Mouse (Mus musculus): ENCODE data around the gene Awat1. TPM values are rescaled to one million over a fixed set of nuclear protein-coding genes. Genes with fewer than 3 reads are reported as not detected.

Gene Awat1
- polyA plus RNA-seq, 1 experiment: not detected

- no peak within 1 kb of the TSS for H3K27ac ChIP-seq (ENCODE audit: insufficient read depth, low read depth, low read length)
- TF ChIP-seq CTCF (conservative IDR thresholded peaks at IDR 0.05; ENCODE audit: insufficient read depth, insufficient read length, low read depth, low read length): no peak
- no peak for TF ChIP-seq POLR2A (IDR thresholded peaks at IDR 0.05; ENCODE audit: low read depth, low read length)
- no peaks in the 10 kb centered on the region for H3K36me3 ChIP-seq (ENCODE audit: control insufficient read depth, insufficient read depth, low read length)
- no peaks in the 10 kb centered on the region for H3K27me3 ChIP-seq (replicated peaks; ENCODE audit: control insufficient read depth, insufficient read depth, low read length)
- 100% methylated on average over 1 of the region's 1 CpGs for WGBS
- no peak within 1 kb of the TSS for H3K4me3 ChIP-seq (ENCODE audit: insufficient read depth, low read depth, low read length)
- H3K4me1 ChIP-seq (ENCODE audit: control insufficient read depth, insufficient read depth, low read length): no peaks in the 10 kb centered on the region
- no peak for DNase-seq
Measured at GRCm38 (mm10) chrX:100605314-100605713, 33.3 kb downstream of the Awat1 start, which contains the start of gene Arr3. Gene Arr3 (plus strand): TSS chrX:100605497.

GRCm38 (mm10) chrX:100618488-100618887 lies 46.4 kb downstream of the Awat1 start:
- TF ChIP-seq POLR2A (IDR thresholded peaks at IDR 0.05; ENCODE audit: low read depth, low read length): no peak
- no peak for TF ChIP-seq CTCF (conservative IDR thresholded peaks at IDR 0.05; ENCODE audit: insufficient read depth, insufficient read length, low read depth, low read length)

GRCm38 (mm10) chrX:100621366-100621765 lies 49.3 kb downstream of the Awat1 start:
- DNase-seq: peak; percentile 28
- Histone ChIP-seq H3K36me3 (ENCODE audit: control insufficient read depth, insufficient read depth, low read length) (no peaks in the 10 kb centered on the region), H3K27me3 (replicated peaks; ENCODE audit: control insufficient read depth, insufficient read depth, low read length) (no peaks in the 10 kb centered on the region), H3K27ac (ENCODE audit: insufficient read depth, low read depth, low read length) (no peak overlapping the region), H3K4me1 (ENCODE audit: control insufficient read depth, insufficient read depth, low read length) (no peaks in the 10 kb centered on the region; the same call in 1 of the 2 replicates), H3K4me3 (ENCODE audit: insufficient read depth, low read depth, low read length) (no peak overlapping the region)
- TF ChIP-seq POLR2A (IDR thresholded peaks at IDR 0.05; ENCODE audit: low read depth, low read length) (no peak), CTCF (conservative IDR thresholded peaks at IDR 0.05; ENCODE audit: insufficient read depth, insufficient read length, low read depth, low read length) (no peak)
- 25% methylated on average over 2 of the region's 2 CpGs for WGBS

More at GRCm38 (mm10) chrX:100618488-100618887, 46.4 kb downstream of the Awat1 start:
- WGBS: 32% methylated on average over 3 of the region's 3 CpGs
- Histone ChIP-seq H3K4me1 (ENCODE audit: control insufficient read depth, insufficient read depth, low read length) (no peaks in the 10 kb centered on the region), H3K4me3 (ENCODE audit: insufficient read depth, low read depth, low read length) (no peak overlapping the region), H3K27ac (ENCODE audit: insufficient read depth, low read depth, low read length) (no peak overlapping the region), H3K36me3 (ENCODE audit: control insufficient read depth, insufficient read depth, low read length) (no peaks in the 10 kb centered on the region), H3K27me3 (replicated peaks; ENCODE audit: control insufficient read depth, insufficient read depth, low read length) (no peaks in the 10 kb centered on the region)
- DNase-seq: peak; percentile 48

DNA sequence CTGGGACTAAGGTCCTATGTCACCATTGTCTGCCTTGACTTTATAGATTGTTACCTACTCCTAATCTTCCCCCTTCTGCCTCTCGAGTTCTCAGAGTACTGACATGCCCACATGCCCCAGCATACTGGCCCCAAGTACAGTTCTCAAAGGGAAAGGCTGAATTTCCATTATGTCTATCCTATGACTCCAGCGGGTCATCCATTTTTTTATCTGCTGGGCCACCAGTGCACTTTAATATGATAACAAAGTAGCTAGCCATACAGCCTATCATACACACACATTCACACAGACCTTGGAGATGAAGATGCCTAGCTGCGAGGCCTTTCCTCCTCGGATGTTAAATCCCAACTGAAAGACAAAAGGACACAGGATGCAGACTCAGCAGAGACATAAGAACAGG lies 52.2 kb downstream of the Awat1 start:
- DNase-seq: no peak
- H3K4me1 ChIP-seq (ENCODE audit: control insufficient read depth, insufficient read depth, low read length): no peaks in the 10 kb centered on the region; the same call in 1 of the 2 replicates
- H3K27me3 ChIP-seq (replicated peaks; ENCODE audit: control insufficient read depth, insufficient read depth, low read length): no peaks in the 10 kb centered on the region
- no peak for TF ChIP-seq POLR2A (IDR thresholded peaks at IDR 0.05; ENCODE audit: low read depth, low read length)
- no peak overlapping the region for H3K27ac ChIP-seq (ENCODE audit: insufficient read depth, low read depth, low read length)
- WGBS: 92% methylated on average over 4 of the region's 4 CpGs
- no peaks in the 10 kb centered on the region for H3K36me3 ChIP-seq (ENCODE audit: control insufficient read depth, insufficient read depth, low read length)
- no peak overlapping the region for H3K4me3 ChIP-seq (ENCODE audit: insufficient read depth, low read depth, low read length)

DNA sequence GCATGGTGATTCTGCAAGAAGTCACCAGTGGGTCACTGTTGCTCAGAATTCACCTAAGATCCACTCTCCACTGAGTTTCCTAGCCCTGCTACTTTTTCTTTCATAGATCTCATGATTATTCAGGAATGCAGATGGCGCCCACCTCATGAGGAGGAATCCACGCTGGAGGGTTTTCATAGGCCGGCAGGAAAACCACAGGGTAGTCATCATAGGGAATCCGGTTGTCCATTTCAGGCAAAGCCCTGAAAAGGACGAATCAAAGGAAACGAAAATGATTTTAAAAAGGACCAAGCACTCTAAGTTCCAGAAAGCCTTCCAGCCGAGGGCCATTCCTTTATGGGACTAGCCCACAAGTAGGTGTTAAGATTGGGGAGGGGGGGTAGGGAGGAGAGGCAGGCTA lies 53.1 kb downstream of the Awat1 start:
- H3K27ac ChIP-seq (ENCODE audit: insufficient read depth, low read depth, low read length): no peak overlapping the region
- TF ChIP-seq POLR2A (IDR thresholded peaks at IDR 0.05; ENCODE audit: low read depth, low read length) (no peak), CTCF (conservative IDR thresholded peaks at IDR 0.05; ENCODE audit: insufficient read depth, insufficient read length, low read depth, low read length) (no peak)
- H3K36me3 ChIP-seq (ENCODE audit: control insufficient read depth, insufficient read depth, low read length): no peaks in the 10 kb centered on the region
- H3K4me1 ChIP-seq (ENCODE audit: control insufficient read depth, insufficient read depth, low read length): no peaks in the 10 kb centered on the region; the same call in 1 of the 2 replicates
- 13% methylated on average over 7 of the region's 7 CpGs for WGBS
- peak; percentile 1 for DNase-seq
- no peaks in the 10 kb centered on the region for H3K27me3 ChIP-seq (replicated peaks; ENCODE audit: control insufficient read depth, insufficient read depth, low read length)
- peak overlapping the region; percentile 56 for H3K4me3 ChIP-seq (ENCODE audit: insufficient read depth, low read depth, low read length)

DNA sequence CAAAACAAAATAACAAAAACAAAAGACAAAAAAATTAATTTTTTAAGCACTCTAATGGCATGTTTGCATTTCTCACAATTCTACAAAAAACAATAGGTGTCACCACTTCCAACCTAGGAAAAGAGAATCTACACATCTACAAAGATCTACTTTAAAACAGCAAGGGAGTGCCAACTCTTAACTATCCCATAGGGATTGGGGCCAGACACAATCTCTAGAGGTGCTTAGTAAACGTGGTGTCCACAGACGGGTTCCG lies 53.4 kb downstream of the Awat1 start, which contains the start of gene Kif4:
Kif4 (plus strand) TSS at position 192 of the 256 bp plus-strand sequence.
- no peaks in the 10 kb centered on the region for H3K36me3 ChIP-seq (ENCODE audit: control insufficient read depth, insufficient read depth, low read length)
- no peaks in the 10 kb centered on the region; the same call in 1 of the 2 replicates for H3K4me1 ChIP-seq (ENCODE audit: control insufficient read depth, insufficient read depth, low read length)
- DNase-seq: no peak
- peak within 1 kb of the TSS; percentile 74 for H3K4me3 ChIP-seq (ENCODE audit: insufficient read depth, low read depth, low read length)
- H3K27ac ChIP-seq (ENCODE audit: insufficient read depth, low read depth, low read length): peak within 1 kb of the TSS; percentile 66; the same call in 1 of the 2 replicates
- 0% methylated on average over 3 of the region's 3 CpGs for WGBS
- H3K27me3 ChIP-seq (replicated peaks; ENCODE audit: control insufficient read depth, insufficient read depth, low read length): no peaks in the 10 kb centered on the region
- TF ChIP-seq POLR2A (IDR thresholded peaks at IDR 0.05; ENCODE audit: low read depth, low read length) (no peak), CTCF (conservative IDR thresholded peaks at IDR 0.05; ENCODE audit: insufficient read depth, insufficient read length, low read depth, low read length) (no peak)

GRCm38 (mm10) chrX:100625802-100626793 lies 54.0 kb downstream of the Awat1 start, which contains the start of gene Pdzd11:
Gene Pdzd11 (minus strand): TSS chrX:100626568.
- 2% methylated on average over 58 of the region's 62 CpGs for WGBS
- Histone ChIP-seq H3K4me3 (ENCODE audit: insufficient read depth, low read depth, low read length) (peak within 1 kb of the TSS; percentile 74), H3K27ac (ENCODE audit: insufficient read depth, low read depth, low read length) (peak within 1 kb of the TSS; percentile 66; the same call in 1 of the 2 replicates), H3K36me3 (ENCODE audit: control insufficient read depth, insufficient read depth, low read length) (no peaks in the 10 kb centered on the region), H3K27me3 (replicated peaks; ENCODE audit: control insufficient read depth, insufficient read depth, low read length) (no peaks in the 10 kb centered on the region), H3K4me1 (ENCODE audit: control insufficient read depth, insufficient read depth, low read length) (no peaks in the 10 kb centered on the region; the same call in 1 of the 2 replicates)
- TF ChIP-seq POLR2A (IDR thresholded peaks at IDR 0.05; ENCODE audit: low read depth, low read length): peak; percentile 38
- TF ChIP-seq CTCF (conservative IDR thresholded peaks at IDR 0.05; ENCODE audit: insufficient read depth, insufficient read length, low read depth, low read length): no peak
- peak; percentile 95 for DNase-seq

Other genes with a start within 250 kb of the Awat1 start
- not detected in 2 replicates for gene Otud6a, start 143.2 kb upstream of the Awat1 start, polyA plus RNA-seq (2012; rRNA removed)
- gene Awat2, start 129.5 kb upstream of the Awat1 start, polyA plus RNA-seq (2012; rRNA removed): 0.54 and 0.70 TPM in 2 replicates
- gene Igbp1, start 78.0 kb upstream of the Awat1 start, polyA plus RNA-seq (2012; rRNA removed): 38.4 and 47.9 TPM in 2 replicates
- gene Dgat2l6, start 47.4 kb upstream of the Awat1 start, polyA plus RNA-seq (2012; rRNA removed): not detected in 2 replicates
- not detected in 2 replicates for gene P2ry4, start 22.6 kb downstream of the Awat1 start, polyA plus RNA-seq (2012; rRNA removed)
- gene Arr3, start 33.2 kb downstream of the Awat1 start, polyA plus RNA-seq (2012; rRNA removed): not detected in 2 replicates
- gene Kif4, start 53.5 kb downstream of the Awat1 start, polyA plus RNA-seq (2012; rRNA removed): 0.10 and 0.11 TPM in 2 replicates
- gene Pdzd11, start 54.3 kb downstream of the Awat1 start, polyA plus RNA-seq (2012; rRNA removed): 31.2 and 36.6 TPM in 2 replicates
- 1.1 and 1.3 TPM in 2 replicates for gene Gdpd2, start 157.6 kb downstream of the Awat1 start, polyA plus RNA-seq (2012; rRNA removed)
- gene Dlg3, start 195.5 kb downstream of the Awat1 start, polyA plus RNA-seq (2012; rRNA removed): 12.2 and 13.9 TPM in 2 replicates